Mouse (Mus musculus) MEL-GATA-1-ER (cell line): ENCODE measurements around the gene Acaa1a.

ENCODE experiments used
- DNase-seq: peaks from one replicate; pipeline ENCODE4 v3.0.0-alpha.2; 2012; ENCODE audit warnings: low read depth; ENCODE audit errors: extremely low read depth

The Acaa1a gene

GRCm38 (mm10) chr9:119388956-119389355 lies 49.5 kb downstream of the Acaa1a start:
- DNase-seq, result no peak

GRCm38 (mm10) chr9:119390214-119390613 lies 50.7 kb downstream of the Acaa1a start:
- DNase-seq, result no peak

GRCm38 (mm10) chr9:119394808-119395207 lies 55.3 kb downstream of the Acaa1a start:
- DNase-seq, result no peak
